Mouse (Mus musculus): ENCODE results near the gene Arg1. TPM values are rescaled to one million over a fixed set of nuclear protein-coding genes. Genes with fewer than 3 reads are reported as not detected.

Gene Arg1
- polyA plus RNA-seq, 1 experiment, result 0.22 TPM

GRCm38 (mm10) chr10:24873624-24874023, 53.7 kb downstream of the Arg1 start:
- WGBS, result 81% methylated on average over 4 of the region's 4 CpGs
- TF ChIP-seq CTCF (IDR thresholded peaks at IDR 0.05; ENCODE audit: extremely low read depth, insufficient read length, insufficient replicate concordance, low read depth, low read length), result peak; percentile 49; the same call in 1 of the 2 replicates
- TF ChIP-seq POLR2A (IDR thresholded peaks at IDR 0.05; ENCODE audit: low read depth, low read length), result no peak
- H3K27ac ChIP-seq (ENCODE audit: insufficient read depth, low read depth, low read length), result no peak overlapping the region
- no peak overlapping the region for H3K4me3 ChIP-seq (ENCODE audit: low read depth, low read length)
- H3K27me3 ChIP-seq (ENCODE audit: control insufficient read depth, insufficient read depth, low read length), result no peaks in the 10 kb centered on the region
- no peaks in the 10 kb centered on the region for H3K4me1 ChIP-seq (ENCODE audit: control insufficient read depth, insufficient read depth, insufficient read length, low read length)
- H3K36me3 ChIP-seq (ENCODE audit: control insufficient read depth, insufficient read depth, low read length), result peaks cover 46% of the 10 kb centered on the region

GRCm38 (mm10) chr10:24869760-24870290, 57.5 kb downstream of the Arg1 start, which contains the start of gene Med23:
Gene Med23, plus strand, starts transcription at chr10:24869986.
- TF ChIP-seq POLR2A (IDR thresholded peaks at IDR 0.05; ENCODE audit: low read depth, low read length) (peak; percentile 43; the same call in 1 of the 2 replicates), CTCF (IDR thresholded peaks at IDR 0.05; ENCODE audit: extremely low read depth, insufficient read length, insufficient replicate concordance, low read depth, low read length) (peak; percentile 97)
- H3K27me3 ChIP-seq (ENCODE audit: control insufficient read depth, insufficient read depth, low read length), result no peaks in the 10 kb centered on the region
- H3K27ac ChIP-seq (ENCODE audit: insufficient read depth, low read depth, low read length), result no peak within 1 kb of the TSS
- peak within 1 kb of the TSS; percentile 95 for H3K4me3 ChIP-seq (ENCODE audit: low read depth, low read length)
- peaks cover under 1% of the 10 kb centered on the region; the same call in 1 of the 2 replicates for H3K4me1 ChIP-seq (ENCODE audit: control insufficient read depth, insufficient read depth, insufficient read length, low read length)
- H3K36me3 ChIP-seq (ENCODE audit: control insufficient read depth, insufficient read depth, low read length), result peaks cover 16% of the 10 kb centered on the region
- under 1% methylated on average over 36 of the region's 36 CpGs for WGBS

Other genes starting within 250 kb of the Arg1 start
- gene Enpp1, start 215.3 kb downstream of the Arg1 start, polyA plus RNA-seq (2012; rRNA removed), result 1.2 and 2.2 TPM in 2 replicates
- gene Enpp3, start 84.7 kb downstream of the Arg1 start, polyA plus RNA-seq (2012; rRNA removed), result 33.9 and 64.3 TPM in 2 replicates
- 5.9 and 14.6 TPM in 2 replicates for gene Med23, start 57.5 kb downstream of the Arg1 start, polyA plus RNA-seq (2012; rRNA removed)

Measured in small intestine, adult 2 months (tissue).